Mouse (Mus musculus) left cerebral cortex, adult 18-20 months (tissue): ENCODE data around the gene Clec4a1. TPM values are rescaled to one million over a fixed set of nuclear protein-coding genes. Genes with fewer than 3 reads are reported as not detected.
A peak's percentile ranks its signal among the peaks of the same experiment; 100 is the strongest.

Experiments used
- DNase-seq, 2 experiments: peaks; one replicate each; pipeline ENCODE4 v3.0.0; 2021 to 2022; ENCODE audit warnings: low spot score in 2 of 2, mixed read lengths in 1 of 2
- long read RNA-seq, 2 experiments: library from polyadenylated mRNA; stranded (forward); transcript quantifications; one replicate each; pipeline ENCODE4 v2.0.0; 2021
- total RNA-seq, 2 experiments: library from RNA; stranded (reverse); gene quantifications; 2 replicates each; pipeline ENCODE4 v1.2.3; 2021

Clec4a1 gene
- under 1 TPM; 0.21 to 0.40 TPM for total RNA-seq
- long read RNA-seq, experiment 1, partial matches to known transcripts = 0 of 1 reads
- long read RNA-seq, experiment 1, other reads (novel, unspliced or antisense) = 0 of 1 reads
- long read RNA-seq, experiment 2, partial matches to known transcripts = 0 of 1 reads
- long read RNA-seq, experiment 2, other reads (novel, unspliced or antisense) = 0 of 1 reads

DNA sequence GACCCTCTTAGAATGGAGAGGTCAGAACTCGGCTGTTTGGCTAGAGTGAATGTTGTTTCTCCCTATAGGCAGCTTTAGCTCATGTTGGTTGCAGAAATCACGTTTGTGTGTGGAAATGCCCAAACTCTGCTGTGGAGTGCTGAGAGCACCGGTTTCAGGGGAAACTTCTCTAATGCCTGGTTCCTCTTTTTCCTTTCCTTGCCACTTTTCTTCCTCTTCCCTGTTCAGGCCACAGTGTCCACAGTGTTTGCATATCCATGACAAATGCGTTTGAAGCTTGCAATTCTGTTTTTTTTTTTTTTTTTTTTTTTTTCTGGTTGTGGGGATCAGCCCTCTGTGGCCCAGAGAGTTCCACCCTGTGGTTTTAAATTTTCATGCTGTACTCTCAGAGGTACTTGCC is at the start of gene Clec4a1:
Gene Clec4a1, plus strand, starts transcription at position 398 of the 400 bp plus-strand sequence.
- no peak for DNase-seq

DNA sequence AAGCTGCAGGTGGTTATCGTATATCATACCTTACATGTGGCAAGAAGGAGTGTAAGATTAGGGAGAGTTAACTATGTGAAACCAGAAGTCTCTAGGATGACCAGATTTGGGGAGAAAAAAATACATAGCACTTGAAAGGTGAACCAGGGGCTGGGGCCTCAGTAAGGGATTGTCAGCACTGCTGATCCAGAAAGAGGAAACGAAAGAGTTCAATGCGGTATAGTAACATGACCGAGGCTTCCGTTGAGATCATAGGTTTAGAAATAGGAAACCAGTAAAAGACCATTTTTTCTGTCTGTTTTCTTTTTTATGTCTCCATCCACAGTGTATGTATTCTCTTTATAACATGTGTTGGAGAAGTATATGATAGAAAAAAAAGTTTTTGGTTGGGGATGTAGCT is 48.8 kb upstream of the Clec4a1 start:
- no peak for DNase-seq

DNA sequence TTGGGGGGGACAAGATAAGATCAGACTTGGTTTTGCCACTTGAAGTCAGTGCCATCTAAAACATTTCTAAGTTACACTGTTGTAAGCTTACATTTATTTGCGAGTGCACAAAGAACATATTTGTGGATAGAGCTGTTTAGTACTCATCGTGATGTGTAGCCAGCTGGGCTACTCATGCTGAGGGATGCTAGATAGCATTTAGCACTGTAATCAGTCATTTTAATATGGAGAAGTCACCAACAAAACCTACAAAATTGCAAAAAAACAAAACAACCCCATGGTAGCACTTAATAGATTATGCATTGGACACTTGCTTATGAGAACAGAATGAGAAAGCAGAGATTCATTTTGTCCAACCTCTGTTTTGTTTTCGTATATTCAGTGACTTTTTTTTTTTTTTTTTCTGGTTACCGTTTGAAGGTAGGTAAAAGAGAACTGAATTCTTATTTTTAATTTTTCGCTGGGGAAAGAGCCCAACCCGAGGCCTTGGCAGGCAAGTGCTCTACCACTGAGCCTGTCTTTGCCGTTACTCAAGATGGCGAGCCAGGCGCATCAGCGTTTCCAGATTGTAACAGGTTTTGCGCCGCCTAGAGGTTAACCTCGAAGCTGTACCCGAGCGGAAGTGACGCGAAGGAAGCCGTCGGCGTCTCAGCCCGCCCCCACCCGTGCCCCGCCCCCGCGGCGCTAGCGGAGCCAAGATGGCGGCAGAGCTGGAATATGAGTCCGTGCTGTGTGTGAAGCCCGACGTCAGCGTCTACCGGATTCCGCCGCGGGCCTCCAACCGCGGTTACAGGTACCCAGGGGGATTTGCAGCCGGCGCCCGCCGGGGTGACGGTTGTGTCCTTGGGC is 47.6 kb upstream of the Clec4a1 start, which contains the start of gene Necap1:
Gene Necap1, plus strand, starts transcription at position 604 of the 849 bp plus-strand sequence.
- peak; percentile 98 to 99 for DNase-seq

DNA sequence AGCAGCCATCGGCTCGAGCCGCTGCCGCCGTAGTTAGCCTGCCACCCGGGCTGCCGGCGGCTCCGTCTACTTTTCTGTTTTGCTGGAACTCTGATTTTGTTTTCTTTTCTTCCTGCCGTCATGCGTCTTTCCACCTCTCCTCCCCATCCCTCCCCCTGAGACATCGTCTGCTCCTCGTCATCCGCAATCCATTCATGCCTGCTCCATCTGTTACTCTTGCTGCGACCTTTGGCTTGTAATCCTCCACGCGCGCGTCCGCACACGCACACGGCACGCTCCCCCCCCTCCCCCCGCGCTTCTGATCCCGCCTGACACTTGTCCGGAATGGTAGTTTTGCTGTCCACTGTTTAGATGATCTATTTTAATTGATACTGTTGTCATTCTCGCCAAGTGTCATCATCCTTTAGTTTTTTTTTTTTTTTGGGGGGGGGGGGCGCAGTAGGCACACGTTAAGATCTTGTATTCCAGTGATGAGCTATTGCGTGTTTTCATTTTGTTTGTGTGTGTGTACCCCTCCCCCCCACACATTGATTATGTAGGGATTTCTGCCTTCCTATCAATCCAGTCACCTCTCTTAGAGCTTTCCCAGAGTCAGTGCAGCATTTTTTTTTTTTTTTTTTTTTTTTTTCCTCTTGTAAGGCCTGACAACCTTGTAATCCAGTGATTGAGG is 46.8 kb upstream of the Clec4a1 start:
- no peak for DNase-seq

DNA sequence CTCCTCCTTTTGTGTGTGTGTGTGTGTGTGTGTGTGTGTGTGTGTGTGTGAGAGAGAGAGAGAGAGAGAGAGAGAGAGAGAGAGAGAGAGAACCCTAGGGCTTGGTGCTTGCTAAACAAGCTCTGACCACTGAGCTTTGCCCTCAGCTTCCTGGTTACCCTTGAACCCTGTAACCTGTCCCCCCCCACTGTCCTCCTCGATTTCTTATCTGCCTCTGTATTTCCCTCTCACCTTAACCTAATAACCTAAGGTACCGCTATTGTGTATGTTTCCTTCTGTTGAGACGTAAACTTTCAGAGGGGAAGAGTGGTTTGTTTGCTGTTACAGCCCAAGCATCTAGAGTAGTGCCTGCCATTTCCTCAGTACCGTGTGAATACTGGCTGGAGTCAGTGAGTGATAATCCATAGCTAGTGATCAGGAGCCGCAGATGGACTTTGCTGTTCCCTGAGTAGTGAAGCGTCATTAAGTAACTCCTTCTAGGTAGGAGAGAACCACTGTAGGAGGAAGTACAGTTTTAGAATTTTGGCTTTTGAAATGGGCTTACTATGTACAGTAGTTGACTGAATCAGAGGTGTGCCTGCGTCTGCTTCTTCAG is 42.4 kb upstream of the Clec4a1 start:
- no peak for DNase-seq

DNA sequence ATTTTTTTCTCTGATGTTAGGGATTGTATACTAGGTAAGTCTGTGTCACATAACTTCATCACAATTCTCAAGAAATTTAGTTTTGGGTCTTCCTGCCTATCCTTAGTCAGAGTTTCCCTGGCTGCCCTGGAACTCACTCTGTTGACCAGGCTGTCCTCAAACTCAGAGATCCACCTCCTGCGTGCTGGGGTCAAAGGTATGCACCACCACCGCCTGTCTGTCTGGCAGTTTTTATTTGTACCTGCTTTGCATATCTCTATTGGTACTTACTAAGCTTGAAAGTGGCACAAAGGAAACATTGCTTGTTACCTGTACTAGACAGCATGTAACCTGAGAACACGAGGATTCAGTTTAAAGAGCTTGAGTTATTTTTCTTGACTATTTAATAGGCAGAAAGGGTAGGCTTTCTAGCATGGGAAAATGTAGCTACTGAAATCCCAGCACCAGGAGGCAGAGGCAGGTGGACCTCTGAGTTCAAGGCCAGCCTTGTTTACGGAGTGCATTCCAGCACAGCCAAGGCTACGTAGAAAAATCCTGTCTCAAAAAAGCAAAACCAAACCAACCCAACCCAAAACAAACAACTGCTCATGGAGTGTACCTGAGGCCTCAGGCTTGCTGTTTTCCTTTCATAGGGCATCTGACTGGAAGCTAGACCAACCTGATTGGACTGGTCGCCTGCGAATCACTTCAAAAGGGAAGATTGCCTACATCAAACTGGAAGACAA is 41.7 kb upstream of the Clec4a1 start:
- no peak for DNase-seq

DNA sequence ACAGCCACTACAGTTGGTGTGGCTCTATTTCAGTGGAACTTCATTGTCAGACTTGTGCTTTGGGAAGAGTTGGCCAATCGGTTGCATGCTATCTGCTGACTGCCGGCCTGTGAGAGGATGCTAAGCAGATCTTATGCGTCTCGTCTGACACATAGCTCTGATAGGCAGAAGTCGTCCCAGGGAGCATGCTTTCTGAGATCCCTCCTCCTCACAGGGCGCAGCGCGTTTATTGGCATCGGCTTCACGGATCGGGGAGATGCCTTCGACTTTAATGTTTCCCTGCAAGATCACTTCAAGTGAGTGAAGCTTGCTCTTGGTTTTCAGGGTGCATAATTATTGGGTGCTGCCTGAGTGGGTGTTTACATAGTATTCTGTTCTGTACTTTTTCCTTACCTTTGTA is 40.4 kb upstream of the Clec4a1 start:
- DNase-seq = no peak

DNA sequence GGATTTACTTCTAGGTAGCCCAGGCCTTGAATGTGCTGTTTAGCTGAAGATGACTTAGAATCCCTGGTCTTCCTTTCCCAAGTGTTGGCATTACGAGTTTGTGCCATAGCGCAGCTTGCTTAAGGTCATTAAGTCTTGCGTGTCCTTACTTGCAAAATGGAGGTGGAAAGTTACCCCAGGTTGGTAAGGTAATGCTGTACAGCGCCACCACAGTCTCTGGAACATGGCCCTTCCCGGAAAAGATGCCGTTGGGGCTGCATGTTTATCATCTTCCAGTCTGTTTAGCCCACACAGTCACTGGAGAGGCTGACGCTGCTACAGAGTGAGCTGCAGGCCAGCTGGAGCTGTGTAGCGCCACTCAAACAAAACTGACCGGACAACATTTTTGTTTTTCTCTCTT is 38.0 kb upstream of the Clec4a1 start:
- peak in 1 of 2 experiments; percentile 7 for DNase-seq

DNA sequence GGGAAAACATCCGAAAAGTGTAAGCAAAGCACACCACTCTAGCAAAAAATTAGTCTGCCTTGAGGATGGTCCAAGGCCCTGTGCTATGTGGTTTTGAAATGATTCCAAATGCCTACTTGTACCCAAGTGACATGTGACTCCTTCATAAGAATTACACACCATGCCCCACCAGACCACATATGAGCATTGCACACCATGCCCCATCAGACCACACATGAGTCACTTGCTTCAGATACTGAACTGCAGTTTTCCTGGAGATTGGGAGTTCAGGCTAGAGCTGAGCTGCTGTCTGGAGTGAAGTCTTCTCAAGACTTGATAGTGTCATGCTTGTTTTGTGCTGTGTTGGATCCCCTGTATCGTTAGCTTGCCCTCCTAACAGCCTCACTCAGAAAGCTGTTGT is 32.0 kb upstream of the Clec4a1 start:
- no peak for DNase-seq

DNA sequence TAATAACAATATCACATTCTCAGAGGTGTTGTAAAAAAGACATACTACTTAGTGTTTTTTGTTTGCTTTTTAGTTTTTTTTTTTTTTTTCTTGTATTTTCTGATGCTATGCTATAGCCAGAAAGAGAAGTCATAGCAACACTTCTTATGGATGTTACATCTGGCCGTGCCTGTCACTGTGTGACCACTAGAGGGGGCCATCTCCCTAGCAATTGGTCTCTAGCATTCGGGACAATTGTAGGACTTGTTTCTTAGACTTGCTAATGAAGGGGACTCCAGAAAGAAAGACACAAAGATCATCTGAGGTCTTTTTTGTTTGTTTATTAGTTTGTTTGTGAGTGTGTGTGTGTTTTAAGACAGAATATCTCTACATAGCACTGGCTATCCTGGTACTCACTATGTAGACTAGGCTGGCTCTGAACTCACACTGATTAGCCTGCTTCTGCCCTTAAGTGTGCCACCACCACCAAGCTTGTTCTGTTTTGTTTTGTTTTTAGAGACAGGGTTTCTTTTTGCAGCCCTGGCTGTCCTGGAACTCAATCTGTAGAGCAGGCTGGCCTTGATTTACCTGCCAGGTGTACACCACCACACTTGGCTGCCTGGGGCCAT is 29.1 kb upstream of the Clec4a1 start:
- peak; percentile 71 to 82 for DNase-seq

DNA sequence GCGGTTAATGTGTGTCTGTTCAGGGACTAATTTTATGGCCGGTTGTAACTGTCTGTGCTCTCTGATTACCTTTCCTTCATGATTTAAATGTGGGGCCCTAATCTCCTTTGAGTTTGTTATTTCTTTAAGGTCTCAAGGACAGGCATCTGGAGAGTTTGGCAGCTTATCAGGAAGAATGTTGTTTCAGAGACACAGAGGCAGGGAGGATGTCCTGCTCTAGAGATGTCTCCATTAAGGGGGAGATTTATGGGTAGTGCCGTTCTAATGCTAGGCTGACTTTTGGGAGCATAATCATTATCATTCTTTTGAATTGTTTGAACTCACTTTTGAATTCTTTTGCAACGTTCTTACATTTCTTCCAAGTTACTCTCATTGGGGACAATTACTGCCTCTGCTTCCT is 1.7 kb upstream of the Clec4a1 start:
- no peak for DNase-seq

DNA sequence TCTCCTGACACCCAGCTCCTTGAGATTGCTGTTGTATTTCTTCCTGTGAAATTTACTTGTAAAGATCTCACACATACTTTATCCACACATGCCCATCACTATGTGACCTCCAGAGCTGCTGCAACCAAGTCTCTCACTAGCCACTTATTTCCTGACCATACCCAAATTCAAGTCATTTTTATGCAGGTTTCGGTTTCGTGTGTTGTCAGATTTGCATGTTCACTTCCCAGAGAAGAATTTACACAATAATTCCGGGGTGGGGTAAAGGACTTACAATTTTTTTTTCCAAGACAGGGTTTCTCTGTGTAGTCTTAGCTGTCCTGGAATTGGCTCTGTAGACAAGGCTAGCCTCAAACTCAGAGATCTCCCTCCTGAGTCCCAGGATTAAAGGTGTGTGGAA is 13.2 kb downstream of the Clec4a1 start:
- DNase-seq = no peak

DNA sequence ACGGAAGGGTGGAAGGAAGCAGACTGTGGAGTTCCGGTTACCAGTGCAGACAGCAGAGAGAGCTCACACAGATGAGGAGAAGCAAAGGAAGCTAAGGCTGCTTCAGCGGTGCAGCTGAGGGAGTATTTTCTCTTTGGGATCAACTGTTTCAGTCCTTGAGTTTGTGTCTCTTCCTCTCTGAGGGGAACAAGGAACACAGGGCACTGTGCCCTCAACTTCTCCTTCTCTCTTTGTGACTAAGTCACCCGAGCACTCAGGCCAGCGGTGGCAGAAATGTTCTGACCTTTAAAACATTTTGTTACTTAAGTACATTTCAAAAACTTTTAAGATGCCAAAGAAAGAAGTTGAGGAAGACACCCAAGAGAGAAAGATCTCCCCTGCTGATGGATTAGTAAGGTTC is 18.0 kb downstream of the Clec4a1 start:
- DNase-seq = no peak

DNA sequence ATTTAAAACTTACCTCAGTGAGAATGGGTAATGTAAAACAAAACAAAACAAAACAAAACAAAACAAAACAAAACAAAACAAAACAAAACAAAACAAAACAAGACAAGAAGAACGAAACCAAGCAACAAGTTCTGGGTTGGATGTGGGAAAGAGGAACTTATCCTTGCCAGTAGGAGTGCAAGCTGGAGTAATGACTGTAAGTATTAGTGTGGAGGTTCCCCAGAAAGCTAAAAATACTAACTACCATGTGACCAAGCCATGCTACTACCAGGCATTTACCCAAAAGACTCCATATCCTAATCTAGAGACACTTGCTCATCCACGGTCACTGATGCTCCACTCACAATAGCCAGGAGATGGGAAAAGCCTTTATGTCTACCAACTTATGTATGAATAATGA is 25.1 kb downstream of the Clec4a1 start:
- DNase-seq = no peak

DNA sequence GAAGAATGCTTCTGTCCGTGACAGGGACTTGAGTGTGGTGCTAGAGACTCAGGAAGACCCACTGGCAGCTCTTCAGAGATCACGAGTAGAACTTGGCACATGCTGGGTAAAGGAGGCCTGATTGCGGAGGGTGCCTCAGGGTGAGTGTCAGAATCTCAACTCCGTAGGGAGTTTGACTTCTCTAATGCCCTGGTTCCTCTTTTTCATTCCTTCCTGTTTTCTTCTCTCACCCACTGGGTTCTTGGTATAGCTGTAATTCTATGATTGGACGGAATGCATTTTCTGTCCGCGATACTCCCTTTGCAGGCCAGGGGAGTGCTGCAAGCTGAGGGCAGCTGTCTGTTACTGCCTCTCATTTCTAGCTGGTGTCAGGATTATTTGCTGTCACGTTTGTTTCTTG is 30.8 kb downstream of the Clec4a1 start, which contains the start of gene Clec4a3:
Gene Clec4a3, plus strand, starts transcription at position 115 of the 400 bp plus-strand sequence.
- no peak for DNase-seq

DNA sequence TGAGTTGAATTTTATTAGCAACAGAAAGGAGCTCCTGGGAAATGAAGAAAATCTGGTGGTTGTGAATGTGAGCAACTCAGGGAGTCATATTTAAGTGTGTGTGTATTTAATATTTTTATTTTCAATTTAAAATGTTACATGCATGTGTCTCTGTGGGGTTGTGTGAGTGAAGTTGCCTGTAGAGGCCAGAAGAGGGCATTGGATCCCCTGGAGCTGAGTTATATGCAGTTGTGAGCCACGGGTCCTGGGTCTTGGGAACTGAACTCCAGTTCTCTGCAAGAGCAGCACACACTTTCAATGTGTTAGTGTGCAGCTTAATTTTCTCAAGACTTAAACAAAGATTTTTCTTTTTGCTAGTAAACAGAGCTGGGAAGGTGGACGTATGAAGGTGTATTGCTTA is 42.9 kb downstream of the Clec4a1 start:
- DNase-seq = no peak

DNA sequence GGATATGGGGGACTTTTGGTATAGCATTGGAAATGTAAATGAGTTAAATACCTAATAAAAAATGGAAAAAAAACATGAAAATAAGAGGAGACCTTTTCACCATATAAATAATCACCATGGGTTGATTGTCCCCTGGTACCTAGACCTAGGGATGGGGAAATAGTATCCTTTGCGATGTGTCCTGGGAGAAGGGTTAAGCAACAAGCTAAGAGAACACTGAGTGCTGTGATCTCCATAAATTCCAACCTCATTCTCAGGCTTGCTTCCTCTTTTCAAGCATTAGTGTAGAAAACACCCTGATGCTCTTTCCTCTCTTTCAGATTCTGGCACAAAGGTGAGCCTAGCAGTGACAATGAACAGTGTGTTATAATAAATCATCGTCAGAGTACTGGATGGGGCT is 47.4 kb downstream of the Clec4a1 start:
- DNase-seq = no peak
